Mouse (Mus musculus): ENCODE measurements around the gene Rbfox3.

Rbfox3 gene

GRCm38 (mm10) chr11:118607927-118608326 lies 303.5 kb downstream of the Rbfox3 start:
- DNase-seq (ENCODE audit: low spot score in 2 of 2), result no peak

- no peak for DNase-seq (ENCODE audit: low spot score in 2 of 2)
These were observed 305.8 kb downstream of the Rbfox3 start for GRCm38 (mm10) chr11:118605570-118605969.

- DNase-seq (ENCODE audit: low spot score in 2 of 2), result no peak
These were observed 307.2 kb downstream of the Rbfox3 start for GRCm38 (mm10) chr11:118604206-118604605.

- no peak for DNase-seq (ENCODE audit: low spot score in 2 of 2)
These were observed 308.3 kb downstream of the Rbfox3 start for GRCm38 (mm10) chr11:118603126-118603525.

- DNase-seq (ENCODE audit: low spot score in 2 of 2), result no peak
These were observed 309.9 kb downstream of the Rbfox3 start for GRCm38 (mm10) chr11:118601484-118601883.

- no peak for DNase-seq (ENCODE audit: low spot score in 2 of 2)
These were observed 311.2 kb downstream of the Rbfox3 start for GRCm38 (mm10) chr11:118600168-118600567.

GRCm38 (mm10) chr11:118598726-118599125 lies 312.7 kb downstream of the Rbfox3 start:
- DNase-seq (ENCODE audit: low spot score in 2 of 2), result no peak

- no peak for DNase-seq (ENCODE audit: low spot score in 2 of 2)
These were observed 326.6 kb downstream of the Rbfox3 start for GRCm38 (mm10) chr11:118584826-118585225.

GRCm38 (mm10) chr11:118583989-118584388 lies 327.4 kb downstream of the Rbfox3 start:
- DNase-seq (ENCODE audit: low spot score in 2 of 2), result no peak

- no peak for DNase-seq (ENCODE audit: low spot score in 2 of 2)
These were observed 327.8 kb downstream of the Rbfox3 start for GRCm38 (mm10) chr11:118583573-118583972.

GRCm38 (mm10) chr11:118581019-118581418 lies 330.4 kb downstream of the Rbfox3 start:
- no peak for DNase-seq (ENCODE audit: low spot score in 2 of 2)

GRCm38 (mm10) chr11:118579622-118580021 lies 331.8 kb downstream of the Rbfox3 start:
- DNase-seq (ENCODE audit: low spot score in 2 of 2), result no peak

GRCm38 (mm10) chr11:118577271-118577670 lies 334.1 kb downstream of the Rbfox3 start:
- DNase-seq (ENCODE audit: low spot score in 2 of 2), result no peak

- DNase-seq (ENCODE audit: low spot score in 2 of 2), result no peak
These were observed 334.8 kb downstream of the Rbfox3 start for GRCm38 (mm10) chr11:118576611-118577010.

- no peak for DNase-seq (ENCODE audit: low spot score in 2 of 2)
These were observed 337.0 kb downstream of the Rbfox3 start for GRCm38 (mm10) chr11:118574418-118574817.

- DNase-seq (ENCODE audit: low spot score in 2 of 2), result peak; percentile 69 to 76
These were observed 337.8 kb downstream of the Rbfox3 start for GRCm38 (mm10) chr11:118573569-118573968.

GRCm38 (mm10) chr11:118573000-118573399 lies 338.4 kb downstream of the Rbfox3 start:
- DNase-seq (ENCODE audit: low spot score in 2 of 2), result no peak

GRCm38 (mm10) chr11:118570164-118570563 lies 341.2 kb downstream of the Rbfox3 start:
- peak in 1 of 2 experiments; percentile 38 for DNase-seq (ENCODE audit: low spot score in 2 of 2)

GRCm38 (mm10) chr11:118569571-118570062 lies 341.8 kb downstream of the Rbfox3 start:
- peak in 1 of 2 experiments; percentile 48 for DNase-seq (ENCODE audit: low spot score in 2 of 2)

GRCm38 (mm10) chr11:118563877-118564276 lies 347.5 kb downstream of the Rbfox3 start:
- DNase-seq (ENCODE audit: low spot score in 2 of 2), result no peak

- no peak for DNase-seq (ENCODE audit: low spot score in 2 of 2)
These were observed 348.6 kb downstream of the Rbfox3 start for GRCm38 (mm10) chr11:118562847-118563246.

- no peak for DNase-seq (ENCODE audit: low spot score in 2 of 2)
These were observed 353.2 kb downstream of the Rbfox3 start for GRCm38 (mm10) chr11:118558193-118558592.

- DNase-seq (ENCODE audit: low spot score in 2 of 2), result no peak
These were observed 355.8 kb downstream of the Rbfox3 start for GRCm38 (mm10) chr11:118555631-118556030.

GRCm38 (mm10) chr11:118554542-118554941 lies 356.9 kb downstream of the Rbfox3 start:
- DNase-seq (ENCODE audit: low spot score in 2 of 2), result no peak

All from right cerebral cortex, adult 2 months (tissue).